Mouse (Mus musculus) megakaryocyte, embryonic 14.5 days (primary cell): ENCODE results near the gene Asb12. TPM values are rescaled to one million over a fixed set of nuclear protein-coding genes. Genes with fewer than 3 reads are reported as not detected.

ENCODE experiments used
- H3K27me3 ChIP-seq: replicated peaks from 2 replicates; pipeline ENCODE3; 2012; ENCODE audit warnings: inconsistent platforms
- H3K36me3 ChIP-seq: replicated peaks from 2 replicates; pipeline ENCODE3; 2012; ENCODE audit warnings: low read length, inconsistent platforms, mixed read lengths
- H3K4me1 ChIP-seq: 2 replicates; pipeline ENCODE4 v1.6.1; 2012; ENCODE audit warnings: inconsistent platforms
- H3K4me3 ChIP-seq: replicated peaks from 2 replicates; pipeline ENCODE3; 2012; ENCODE audit warnings: moderate library complexity, mild to moderate bottlenecking, inconsistent platforms
- H3K9me3 ChIP-seq: 2 replicates; pipeline ENCODE4 v1.6.1; 2012; ENCODE audit warnings: inconsistent platforms
- FLI1 ChIP-seq: IDR thresholded peaks from 2 replicates; pipeline ENCODE4 v1.6.1; 2012; ENCODE audit warnings: low read length, inconsistent platforms, mixed read lengths
- GATA1 ChIP-seq: IDR thresholded peaks from 3 replicates; pipeline ENCODE4 v1.6.1; 2012; ENCODE audit warnings: mixed read lengths, low read length, inconsistent platforms, borderline replicate concordance
- polyA plus RNA-seq: library from polyadenylated mRNA; stranded (reverse); fragments of >175 nt; gene quantifications from 2 replicates; pipeline ENCODE4 v1.2.3, GENCODE M21; 2012; ENCODE audit warnings: low replicate concordance; ENCODE audit not compliant: insufficient read depth

The Asb12 gene
- polyA plus RNA-seq, 1 experiment, result not detected

- peaks cover 36% of the 10 kb centered on the region for H3K4me1 ChIP-seq
- H3K9me3 ChIP-seq, result 0 out of 2 replicates have a peak, but pooled peaks cover 5% of the 10 kb centered on the region
- H3K36me3 ChIP-seq, result peaks cover 2% of the 10 kb centered on the region
- peak overlapping the region; percentile 93 for H3K4me3 ChIP-seq
- peaks cover 13% of the 10 kb centered on the region for H3K27me3 ChIP-seq
- no peak for TF ChIP-seq GATA1
- TF ChIP-seq FLI1, result no peak
These were observed 114.4 kb downstream of the Asb12 start for GRCm38 (mm10) chrX:95443390-95443789.

DNA sequence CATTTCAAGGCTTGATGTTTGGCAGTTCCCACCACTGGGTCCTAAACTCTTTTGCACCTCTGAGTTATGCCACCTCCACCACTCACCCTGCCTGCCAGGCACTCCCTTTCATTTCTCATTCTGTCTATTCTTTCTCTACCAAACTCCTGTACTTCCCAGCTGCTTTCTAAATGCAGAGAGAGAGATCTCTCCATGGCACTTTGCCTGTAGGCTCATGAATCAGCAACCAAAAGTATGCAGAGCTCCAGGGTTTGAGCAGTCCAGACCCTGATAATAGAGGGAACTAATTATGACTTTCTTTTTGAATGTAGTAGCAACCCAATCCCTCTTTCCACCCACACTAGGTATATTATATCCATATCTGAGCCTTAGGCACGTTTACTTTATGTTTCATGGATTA, 115.5 kb downstream of the Asb12 start:
- Histone ChIP-seq H3K4me3 (no peak overlapping the region), H3K9me3 (0 out of 2 replicates have a peak, but pooled peaks cover 3% of the 10 kb centered on the region), H3K27me3 (peaks cover 14% of the 10 kb centered on the region), H3K36me3 (peaks cover 2% of the 10 kb centered on the region), H3K4me1 (peaks cover 36% of the 10 kb centered on the region)
- no peak for TF ChIP-seq GATA1
- TF ChIP-seq FLI1, result no peak

- H3K36me3 ChIP-seq, result peaks cover 2% of the 10 kb centered on the region
- peaks cover 16% of the 10 kb centered on the region for H3K27me3 ChIP-seq
- H3K4me3 ChIP-seq, result peak overlapping the region; percentile 60
- H3K9me3 ChIP-seq, result no peaks in the 10 kb centered on the region
- TF ChIP-seq FLI1 (no peak), GATA1 (no peak)
- peaks cover 36% of the 10 kb centered on the region for H3K4me1 ChIP-seq
These were observed 116.5 kb downstream of the Asb12 start for GRCm38 (mm10) chrX:95441290-95441689.

- Histone ChIP-seq H3K4me3 (no peak overlapping the region), H3K36me3 (peaks cover 2% of the 10 kb centered on the region), H3K9me3 (no peaks in the 10 kb centered on the region), H3K4me1 (peaks cover 30% of the 10 kb centered on the region), H3K27me3 (peaks cover 9% of the 10 kb centered on the region)
- TF ChIP-seq FLI1 (no peak), GATA1 (no peak)
These were observed 119.3 kb downstream of the Asb12 start for GRCm38 (mm10) chrX:95438491-95438890.

- peaks cover 19% of the 10 kb centered on the region for H3K4me1 ChIP-seq
- no peak for TF ChIP-seq FLI1
- TF ChIP-seq GATA1, result no peak
- no peaks in the 10 kb centered on the region for H3K9me3 ChIP-seq
- no peak overlapping the region for H3K4me3 ChIP-seq
- H3K27me3 ChIP-seq, result peaks cover 6% of the 10 kb centered on the region
- H3K36me3 ChIP-seq, result peaks cover 2% of the 10 kb centered on the region
These were observed 120.6 kb downstream of the Asb12 start for GRCm38 (mm10) chrX:95437236-95437635.

Other genes starting within 250 kb of the Asb12 start
- gene Amer1, start 113.1 kb downstream of the Asb12 start, polyA plus RNA-seq, result 0.46 TPM in 1 of 2 replicates, not detected in the other
- gene Pfn5, start 117 bp upstream of the Asb12 start, polyA plus RNA-seq, result not detected in 2 replicates
- 0.07 TPM in 1 of 2 replicates, not detected in the other for gene Zc4h2, start 100.5 kb upstream of the Asb12 start, polyA plus RNA-seq
- 0.02 TPM in 1 of 2 replicates, not detected in the other for gene Zc3h12b, start 153.7 kb upstream of the Asb12 start, polyA plus RNA-seq